Mouse (Mus musculus): ENCODE data around the gene Chmp4b. TPM values are rescaled to one million over a fixed set of nuclear protein-coding genes. Genes with fewer than 3 reads are reported as not detected.

The Chmp4b gene
- polyA plus RNA-seq, 1 experiment from 2014 or later = 10.9 TPM

DNA sequence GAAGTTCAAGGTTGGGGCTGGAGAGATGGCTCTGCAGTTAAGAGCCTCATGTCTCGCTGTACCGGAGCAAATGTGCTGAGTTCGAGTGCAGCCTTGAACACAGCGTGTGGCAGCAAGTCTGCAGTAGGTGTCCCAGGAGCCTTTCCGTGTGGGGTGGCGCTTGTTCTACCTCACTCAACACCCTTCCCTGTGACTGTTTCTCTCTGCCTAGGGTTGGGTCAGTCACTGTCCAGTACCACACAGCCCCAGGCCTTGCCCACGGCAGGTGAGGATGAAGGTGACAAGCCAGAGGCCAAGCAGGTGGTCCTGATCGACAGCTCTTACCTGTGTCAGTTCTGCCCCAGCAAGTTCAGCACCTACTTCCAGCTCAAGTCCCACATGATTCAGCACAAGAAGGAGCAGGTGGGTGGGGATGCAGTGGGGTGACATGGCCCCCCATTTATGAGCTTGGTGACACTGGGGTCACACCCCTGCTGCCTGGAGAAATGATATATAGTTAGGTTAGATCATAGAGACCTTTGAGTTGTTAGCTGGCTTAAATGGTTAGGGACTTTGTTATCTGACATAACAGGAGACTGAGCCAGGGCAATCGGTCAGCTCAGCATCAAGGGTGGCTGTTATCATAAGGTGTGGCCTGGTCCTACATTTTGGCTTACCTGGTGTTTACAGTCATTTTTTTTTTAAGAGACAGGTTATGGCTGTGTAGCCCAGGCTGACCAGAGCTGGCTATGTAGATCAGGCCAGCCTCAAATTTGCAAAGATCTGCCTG is 17.4 kb upstream of the Chmp4b start:
- Histone ChIP-seq H3K27ac (ENCODE audit: low read depth, low read length) (peak overlapping the region; percentile 99), H3K36me3 (ENCODE audit: control insufficient read depth, insufficient read depth, low read length) (peaks cover 11% of the 10 kb centered on the region), H3K27me3 (replicated peaks; ENCODE audit: control insufficient read depth, insufficient read depth, low read length) (no peaks in the 10 kb centered on the region), H3K4me3 (ENCODE audit: low read depth, low read length) (no peak overlapping the region), H3K4me2 (peak overlapping the region; percentile 43), H3K9ac (ENCODE audit: low read depth, low read length) (peak overlapping the region; percentile 39), H3K4me1 (replicated peaks; ENCODE audit: control insufficient read depth, insufficient read depth, low read length) (peaks cover 23% of the 10 kb centered on the region), H3K9me3 (ENCODE audit: control insufficient read depth, low read length) (0 out of 2 replicates have a peak, but pooled peaks cover 5% of the 10 kb centered on the region)
- WGBS = 84% methylated on average over 9 of the region's 9 CpGs
- no peak for DNase-seq (ENCODE audit: low spot score)
- ATAC-seq (replicated peaks; ENCODE audit: low FRiP score) = peak; percentile 42

DNA sequence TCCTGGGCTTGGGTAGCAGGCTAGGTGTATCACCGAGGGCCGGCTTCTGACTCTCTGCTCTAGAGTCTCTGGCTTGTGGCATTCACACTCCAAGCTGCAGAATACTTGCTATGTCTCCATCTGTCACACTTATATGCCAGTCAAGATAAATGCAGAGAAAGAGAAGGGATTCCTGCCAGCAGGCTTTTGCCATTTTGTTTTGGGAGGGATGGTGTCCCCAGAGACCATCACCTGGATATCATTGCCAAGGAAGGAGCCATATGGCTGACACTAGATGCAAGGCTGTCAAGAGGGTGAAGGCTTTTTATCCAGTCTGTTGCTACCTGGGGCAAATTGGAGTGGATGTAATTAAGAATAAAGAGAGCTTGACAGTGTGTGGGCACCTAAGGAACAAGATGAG is 15.7 kb upstream of the Chmp4b start:
- Histone ChIP-seq H3K4me2 (no peak overlapping the region), H3K36me3 (ENCODE audit: control insufficient read depth, insufficient read depth, low read length) (peaks cover 12% of the 10 kb centered on the region), H3K27ac (ENCODE audit: low read depth, low read length) (no peak overlapping the region; the same call in 1 of the 2 replicates), H3K9me3 (ENCODE audit: control insufficient read depth, low read length) (0 out of 2 replicates have a peak, but pooled peaks cover 5% of the 10 kb centered on the region), H3K4me1 (replicated peaks; ENCODE audit: control insufficient read depth, insufficient read depth, low read length) (peaks cover 23% of the 10 kb centered on the region), H3K4me3 (ENCODE audit: low read depth, low read length) (no peak overlapping the region), H3K9ac (ENCODE audit: low read depth, low read length) (no peak overlapping the region), H3K27me3 (replicated peaks; ENCODE audit: control insufficient read depth, insufficient read depth, low read length) (no peaks in the 10 kb centered on the region)
- 94% methylated on average over 2 of the region's 2 CpGs for WGBS
- no peak for DNase-seq (ENCODE audit: low spot score)
- ATAC-seq (replicated peaks; ENCODE audit: low FRiP score) = no peak

DNA sequence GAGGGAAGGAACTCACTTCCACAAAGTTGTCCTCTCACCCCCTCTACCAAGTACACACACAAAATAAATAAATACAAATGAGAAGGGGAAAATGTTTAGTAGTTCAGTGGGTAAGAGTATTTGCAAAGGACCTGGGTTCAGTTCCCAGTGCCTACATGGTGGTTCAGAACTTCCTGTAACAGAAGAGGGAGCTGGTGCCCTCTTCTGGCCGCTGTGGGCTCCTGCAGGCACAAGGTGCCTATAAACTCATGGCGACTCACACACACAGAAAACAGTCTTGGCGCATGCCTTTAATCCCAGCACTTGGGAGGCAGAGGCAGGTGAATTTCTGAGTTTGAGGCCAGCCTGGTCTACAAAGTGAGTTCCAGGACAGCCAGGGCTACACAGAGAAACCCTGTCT is 13.0 kb upstream of the Chmp4b start:
- no peak overlapping the region for H3K9ac ChIP-seq (ENCODE audit: low read depth, low read length)
- peaks cover 12% of the 10 kb centered on the region for H3K36me3 ChIP-seq (ENCODE audit: control insufficient read depth, insufficient read depth, low read length)
- no peak overlapping the region for H3K4me2 ChIP-seq
- H3K4me3 ChIP-seq (ENCODE audit: low read depth, low read length) = no peak overlapping the region
- 0 out of 2 replicates have a peak, but pooled peaks cover 5% of the 10 kb centered on the region for H3K9me3 ChIP-seq (ENCODE audit: control insufficient read depth, low read length)
- no peak for ATAC-seq (replicated peaks; ENCODE audit: low FRiP score)
- H3K27me3 ChIP-seq (replicated peaks; ENCODE audit: control insufficient read depth, insufficient read depth, low read length) = no peaks in the 10 kb centered on the region
- WGBS = 86% methylated on average over 3 of the region's 3 CpGs
- no peak overlapping the region for H3K27ac ChIP-seq (ENCODE audit: low read depth, low read length)
- H3K4me1 ChIP-seq (replicated peaks; ENCODE audit: control insufficient read depth, insufficient read depth, low read length) = peaks cover 23% of the 10 kb centered on the region
- DNase-seq (ENCODE audit: low spot score) = no peak

DNA sequence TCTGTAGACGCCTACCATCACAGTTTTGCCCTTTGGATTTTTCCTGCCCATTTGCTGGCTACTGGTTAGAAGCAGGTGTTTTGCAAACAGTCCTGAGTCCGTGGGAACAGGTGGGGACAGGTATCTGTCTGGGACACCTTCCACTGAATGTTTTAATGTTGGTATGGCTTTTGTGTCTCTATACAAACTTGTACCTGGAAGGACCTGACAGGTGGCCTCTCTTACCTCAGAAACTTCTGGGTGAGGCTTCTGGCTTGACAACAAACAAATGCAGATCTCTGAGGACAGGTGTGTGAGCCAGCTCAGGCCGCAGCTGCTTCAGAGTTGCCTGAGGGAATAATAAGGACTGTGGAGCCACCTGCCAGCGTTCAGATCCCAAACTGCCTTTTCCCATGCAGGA is 12.4 kb upstream of the Chmp4b start:
- H3K4me2 ChIP-seq = no peak overlapping the region
- H3K9me3 ChIP-seq (ENCODE audit: control insufficient read depth, low read length) = 0 out of 2 replicates have a peak, but pooled peaks cover 5% of the 10 kb centered on the region
- no peak overlapping the region for H3K9ac ChIP-seq (ENCODE audit: low read depth, low read length)
- ATAC-seq (replicated peaks; ENCODE audit: low FRiP score) (no peak), DNase-seq (ENCODE audit: low spot score) (no peak)
- peaks cover 18% of the 10 kb centered on the region for H3K4me1 ChIP-seq (replicated peaks; ENCODE audit: control insufficient read depth, insufficient read depth, low read length)
- H3K27me3 ChIP-seq (replicated peaks; ENCODE audit: control insufficient read depth, insufficient read depth, low read length) = no peaks in the 10 kb centered on the region
- no peak overlapping the region for H3K4me3 ChIP-seq (ENCODE audit: low read depth, low read length)
- 87% methylated on average over 4 of the region's 4 CpGs for WGBS
- no peak overlapping the region for H3K27ac ChIP-seq (ENCODE audit: low read depth, low read length)
- H3K36me3 ChIP-seq (ENCODE audit: control insufficient read depth, insufficient read depth, low read length) = peaks cover 12% of the 10 kb centered on the region

DNA sequence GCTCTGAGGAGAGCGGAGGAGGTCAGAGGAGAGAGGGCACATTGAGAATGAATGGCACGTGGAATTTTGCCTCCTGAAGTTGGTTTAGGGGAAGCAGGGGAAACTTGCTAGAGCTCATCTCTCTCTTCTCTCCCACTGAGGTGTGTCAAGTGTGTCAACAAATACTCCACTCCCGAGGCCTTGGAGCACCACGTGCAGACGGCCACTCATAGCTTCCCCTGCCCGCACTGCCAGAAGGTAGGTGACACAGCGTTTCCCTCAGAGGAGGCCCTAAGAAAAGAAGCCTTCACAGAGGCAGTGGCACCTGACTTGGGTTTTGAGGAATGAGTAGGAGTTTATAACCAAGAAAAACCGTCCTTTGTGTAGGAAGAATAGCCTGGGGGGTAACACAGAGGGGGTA is 10.3 kb upstream of the Chmp4b start:
- Histone ChIP-seq H3K27me3 (replicated peaks; ENCODE audit: control insufficient read depth, insufficient read depth, low read length) (no peaks in the 10 kb centered on the region), H3K36me3 (ENCODE audit: control insufficient read depth, insufficient read depth, low read length) (peaks cover 14% of the 10 kb centered on the region), H3K9me3 (ENCODE audit: control insufficient read depth, low read length) (0 out of 2 replicates have a peak, but pooled peaks cover 5% of the 10 kb centered on the region), H3K4me1 (replicated peaks; ENCODE audit: control insufficient read depth, insufficient read depth, low read length) (peaks cover 6% of the 10 kb centered on the region), H3K27ac (ENCODE audit: low read depth, low read length) (no peak overlapping the region), H3K9ac (ENCODE audit: low read depth, low read length) (no peak overlapping the region), H3K4me3 (ENCODE audit: low read depth, low read length) (no peak overlapping the region), H3K4me2 (no peak overlapping the region)
- 75% methylated on average over 8 of the region's 8 CpGs for WGBS
- ATAC-seq (replicated peaks; ENCODE audit: low FRiP score) (no peak), DNase-seq (ENCODE audit: low spot score) (no peak)

DNA sequence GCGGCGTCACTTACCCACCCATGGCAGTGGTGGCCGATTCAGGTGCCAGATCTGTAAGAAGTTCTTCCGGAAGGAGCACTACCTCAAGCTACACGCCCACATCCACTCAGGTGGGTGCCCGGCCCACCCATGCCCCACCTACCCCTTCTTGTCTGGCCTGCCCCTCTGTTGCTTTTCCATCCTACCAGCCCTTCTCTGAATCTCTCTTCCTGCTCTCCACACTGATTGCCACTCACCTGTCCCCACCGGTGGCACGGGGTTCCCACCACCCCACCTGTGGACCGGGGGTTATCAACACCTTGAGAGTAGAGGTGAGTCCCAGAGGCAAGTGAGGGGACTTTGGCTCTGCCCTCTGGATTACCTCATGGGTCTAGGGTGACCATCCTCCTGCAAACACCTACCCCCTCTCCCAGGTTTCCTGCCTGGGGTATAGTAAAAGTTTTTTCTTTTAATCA is 9.5 kb upstream of the Chmp4b start:
- H3K9ac ChIP-seq (ENCODE audit: low read depth, low read length) = no peak overlapping the region
- H3K4me2 ChIP-seq = no peak overlapping the region
- 87% methylated on average over 9 of the region's 9 CpGs for WGBS
- H3K9me3 ChIP-seq (ENCODE audit: control insufficient read depth, low read length) = 0 out of 2 replicates have a peak, but pooled peaks cover 5% of the 10 kb centered on the region
- H3K27me3 ChIP-seq (replicated peaks; ENCODE audit: control insufficient read depth, insufficient read depth, low read length) = no peaks in the 10 kb centered on the region
- no peak overlapping the region for H3K27ac ChIP-seq (ENCODE audit: low read depth, low read length)
- ATAC-seq (replicated peaks; ENCODE audit: low FRiP score) = no peak
- no peak for DNase-seq (ENCODE audit: low spot score)
- peaks cover 6% of the 10 kb centered on the region for H3K4me1 ChIP-seq (replicated peaks; ENCODE audit: control insufficient read depth, insufficient read depth, low read length)
- no peak overlapping the region for H3K4me3 ChIP-seq (ENCODE audit: low read depth, low read length)
- peaks cover 14% of the 10 kb centered on the region for H3K36me3 ChIP-seq (ENCODE audit: control insufficient read depth, insufficient read depth, low read length)

DNA sequence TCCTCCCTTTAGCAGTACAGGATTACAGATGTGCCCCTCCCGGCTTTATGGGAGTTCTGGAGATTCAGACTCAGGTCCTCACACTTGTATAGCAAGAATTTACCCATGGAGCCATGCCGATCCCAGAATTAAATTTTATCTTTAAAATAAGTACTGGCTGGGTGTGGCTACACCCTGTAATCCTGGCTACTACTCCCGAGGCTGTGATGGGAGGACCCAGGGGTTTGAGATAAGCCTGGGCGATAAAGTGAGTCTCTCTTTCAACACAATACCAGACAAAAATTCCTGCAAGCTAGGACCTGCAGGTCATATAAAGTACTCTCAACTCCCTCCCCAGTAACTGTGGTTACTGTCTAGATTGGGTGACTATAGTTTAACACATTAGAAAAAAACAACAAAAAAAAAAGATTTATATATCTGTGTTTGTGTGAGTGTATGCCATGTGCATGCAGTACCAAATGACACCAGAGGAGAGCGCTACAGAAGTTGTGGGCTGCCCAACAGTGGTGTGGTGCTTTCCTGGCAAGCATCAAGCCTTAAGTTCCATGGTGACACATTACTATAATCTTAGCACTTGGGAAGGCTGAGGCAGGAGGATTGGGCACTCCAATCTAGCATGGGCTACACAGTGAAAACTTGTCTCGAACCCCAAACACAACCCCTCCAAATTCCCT is 8.7 kb upstream of the Chmp4b start:
- Histone ChIP-seq H3K9me3 (ENCODE audit: control insufficient read depth, low read length) (0 out of 2 replicates have a peak, but pooled peaks cover 5% of the 10 kb centered on the region), H3K4me2 (no peak overlapping the region), H3K4me3 (ENCODE audit: low read depth, low read length) (no peak overlapping the region), H3K9ac (ENCODE audit: low read depth, low read length) (no peak overlapping the region), H3K4me1 (replicated peaks; ENCODE audit: control insufficient read depth, insufficient read depth, low read length) (peaks cover 6% of the 10 kb centered on the region), H3K27ac (ENCODE audit: low read depth, low read length) (no peak overlapping the region), H3K27me3 (replicated peaks; ENCODE audit: control insufficient read depth, insufficient read depth, low read length) (no peaks in the 10 kb centered on the region), H3K36me3 (ENCODE audit: control insufficient read depth, insufficient read depth, low read length) (peaks cover 13% of the 10 kb centered on the region)
- no peak for ATAC-seq (replicated peaks; ENCODE audit: low FRiP score)
- 65% methylated on average over 6 of the region's 6 CpGs for WGBS
- no peak for DNase-seq (ENCODE audit: low spot score)

DNA sequence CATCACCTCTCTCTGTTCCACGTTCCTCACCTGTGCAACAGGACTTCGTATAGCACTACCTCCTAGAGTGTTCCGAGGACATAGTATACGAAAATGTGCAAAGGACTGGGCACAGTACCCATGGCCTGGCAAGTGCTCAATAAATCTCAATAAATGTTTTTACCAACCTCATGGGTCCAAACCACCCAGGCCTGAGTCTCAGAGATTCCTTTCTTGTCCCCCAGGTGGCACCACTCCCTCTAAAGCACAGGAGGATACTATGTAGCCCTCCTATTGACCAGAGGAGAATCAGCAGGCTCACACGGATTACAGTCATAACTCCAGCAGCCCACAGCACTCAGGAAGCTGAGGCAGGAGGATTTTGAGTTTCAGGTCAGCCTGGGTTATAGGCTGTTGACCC is 4.9 kb upstream of the Chmp4b start:
- DNase-seq (ENCODE audit: low spot score) = no peak
- Histone ChIP-seq H3K36me3 (ENCODE audit: control insufficient read depth, insufficient read depth, low read length) (0 out of 2 replicates have a peak, but pooled peaks cover 2% of the 10 kb centered on the region), H3K4me1 (replicated peaks; ENCODE audit: control insufficient read depth, insufficient read depth, low read length) (peaks cover 6% of the 10 kb centered on the region), H3K4me2 (no peak overlapping the region), H3K27ac (ENCODE audit: low read depth, low read length) (no peak overlapping the region), H3K9ac (ENCODE audit: low read depth, low read length) (no peak overlapping the region), H3K9me3 (ENCODE audit: control insufficient read depth, low read length) (no peaks in the 10 kb centered on the region), H3K27me3 (replicated peaks; ENCODE audit: control insufficient read depth, insufficient read depth, low read length) (no peaks in the 10 kb centered on the region), H3K4me3 (ENCODE audit: low read depth, low read length) (no peak overlapping the region)
- 77% methylated on average over 5 of the region's 5 CpGs for WGBS
- ATAC-seq (replicated peaks; ENCODE audit: low FRiP score) = peak; percentile 58; the same call in 1 of the 2 replicates

Data from liver, embryonic 11.5 days (tissue).